Mouse (Mus musculus): ENCODE measurements around the gene Arid1a.

DNA sequence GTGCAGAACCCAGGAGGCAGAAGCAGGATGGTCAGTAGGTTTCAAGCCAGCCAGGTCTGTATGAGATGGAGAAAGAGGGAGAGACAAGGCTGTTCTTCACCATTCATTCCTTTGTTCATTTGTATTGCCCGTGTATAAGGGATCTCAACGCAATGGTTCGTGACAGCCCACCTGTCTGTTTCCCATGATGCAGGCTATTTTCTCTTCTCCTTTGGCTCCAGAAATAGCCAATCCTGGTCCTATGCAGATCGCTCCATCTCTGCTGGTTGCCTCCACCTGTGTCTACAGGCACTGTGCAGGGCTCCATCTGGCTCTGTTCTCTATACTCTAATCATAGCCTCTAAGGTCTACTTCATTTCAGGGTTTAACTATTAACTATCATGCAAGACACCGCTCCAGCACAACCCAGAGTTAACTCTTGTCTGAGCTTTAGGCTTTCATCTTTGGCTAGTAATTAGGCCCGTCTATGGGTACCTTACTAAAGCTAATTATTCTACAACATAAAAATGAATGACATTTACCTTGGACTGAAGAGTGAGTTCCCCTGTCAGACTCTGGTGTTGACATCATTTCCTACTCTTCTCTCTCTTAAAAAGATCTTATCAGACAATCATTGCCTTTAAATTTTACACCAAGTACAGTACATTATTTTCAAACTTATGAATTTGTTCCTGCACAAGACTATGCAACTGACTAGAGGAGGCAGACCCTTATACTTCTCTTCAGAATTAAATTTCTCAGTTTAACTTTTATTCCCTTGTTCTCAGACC is 45.1 kb downstream of the Arid1a start:
- TF ChIP-seq CTCF (IDR thresholded peaks at IDR 0.05; ENCODE audit: low read depth, low read length) (no peak), POLR2A (IDR thresholded peaks at IDR 0.05; ENCODE audit: extremely low read depth, insufficient read depth, low read length) (no peak)
